Mouse (Mus musculus) cerebellum, adult (tissue): ENCODE measurements around the gene Bag5.
"Not testable (repeated sequence)": the region's sequence is repeated elsewhere in the genome, so short reads cannot be mapped to it uniquely, and the experiment has no call there.

Experiments used
- ATAC-seq: cut with Nextera tagmentation; 2 replicates; pipeline ENCODE4 v1.9.2; 2017; ENCODE audit warnings: mild to moderate bottlenecking, moderate library complexity, mixed read lengths; ENCODE audit not compliant: insufficient number of reproducible peaks, low FRiP score, low TSS enrichment

Gene Bag5

DNA sequence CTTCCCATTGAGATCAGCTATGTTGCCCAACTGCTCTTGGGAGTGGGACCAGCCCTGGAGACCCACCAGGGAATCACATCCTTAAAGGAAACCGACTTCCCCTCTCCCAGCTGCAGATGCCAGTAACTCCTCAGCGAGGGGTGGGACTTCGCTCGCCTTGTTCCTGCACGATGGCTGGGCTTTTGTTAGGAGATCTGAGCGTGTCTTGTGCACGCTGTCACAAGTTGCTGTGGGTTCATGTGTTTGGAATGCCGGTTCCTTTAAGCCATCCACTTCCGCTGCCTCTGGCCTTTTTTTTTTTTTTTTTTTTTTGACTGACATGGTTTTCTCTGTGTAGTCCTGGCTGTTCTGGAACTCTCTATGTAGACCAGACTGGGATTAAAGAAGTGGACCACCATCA is 24.3 kb upstream of the Bag5 start:
- no peak for ATAC-seq

DNA sequence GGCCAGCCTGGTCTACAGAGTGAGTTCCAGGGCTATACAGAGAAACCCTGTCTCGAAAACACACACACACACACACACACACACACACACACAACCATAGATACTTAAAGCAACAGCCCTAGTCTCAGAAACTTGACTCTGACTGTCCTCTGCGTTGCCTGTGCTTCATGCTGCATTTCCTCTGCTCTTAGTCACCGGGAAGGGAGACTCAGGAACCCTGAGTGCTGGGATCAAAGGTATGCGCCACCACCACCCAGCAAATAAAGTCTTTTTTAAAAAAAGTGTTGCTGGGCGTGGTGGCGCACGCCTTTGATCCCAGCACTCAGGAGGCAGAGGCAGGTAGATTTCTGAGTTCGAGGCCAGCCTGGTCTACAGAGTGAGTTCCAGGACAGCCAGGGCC is 23.6 kb upstream of the Bag5 start:
- ATAC-seq, result not testable (repeated sequence)

DNA sequence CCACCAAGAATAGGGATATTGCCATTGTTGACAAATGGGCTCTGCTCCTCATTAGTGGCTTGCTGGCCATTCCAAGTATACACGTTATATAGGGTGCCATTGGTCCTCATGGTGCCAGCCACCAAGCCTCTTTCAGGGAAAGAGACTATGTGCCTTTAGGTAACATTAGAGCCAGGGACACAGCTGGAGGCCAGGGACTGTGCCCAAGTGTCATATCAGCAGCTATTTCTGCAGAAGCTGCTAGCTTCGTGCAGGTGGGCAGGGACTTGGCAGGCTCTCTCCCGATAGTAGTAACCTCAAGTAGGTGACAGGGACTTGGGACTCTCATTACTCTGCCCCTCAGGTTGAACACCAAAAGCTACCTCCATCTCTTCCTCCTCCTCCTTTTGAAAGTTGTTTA is 21.9 kb upstream of the Bag5 start:
- ATAC-seq, result no peak

DNA sequence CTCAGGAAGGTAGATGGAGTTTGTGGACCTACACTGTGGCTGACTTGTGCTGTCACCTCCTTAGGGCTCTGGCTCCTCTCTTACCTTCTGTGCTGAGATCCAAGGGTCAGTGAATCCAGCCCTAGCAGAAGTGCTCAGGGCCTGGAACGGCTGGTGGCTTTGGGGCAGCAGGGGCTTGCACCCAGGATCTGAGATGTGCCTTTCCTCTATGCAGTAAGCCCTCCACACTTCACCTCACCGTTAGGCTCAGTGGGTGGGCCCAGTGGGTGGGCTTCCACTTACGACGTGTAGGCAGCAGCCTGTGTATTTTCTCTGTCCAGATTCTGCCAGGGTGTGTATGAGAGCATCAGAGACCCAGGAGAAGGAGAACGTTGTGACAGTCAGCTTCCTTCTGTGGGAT is 19.9 kb upstream of the Bag5 start:
- no peak for ATAC-seq

DNA sequence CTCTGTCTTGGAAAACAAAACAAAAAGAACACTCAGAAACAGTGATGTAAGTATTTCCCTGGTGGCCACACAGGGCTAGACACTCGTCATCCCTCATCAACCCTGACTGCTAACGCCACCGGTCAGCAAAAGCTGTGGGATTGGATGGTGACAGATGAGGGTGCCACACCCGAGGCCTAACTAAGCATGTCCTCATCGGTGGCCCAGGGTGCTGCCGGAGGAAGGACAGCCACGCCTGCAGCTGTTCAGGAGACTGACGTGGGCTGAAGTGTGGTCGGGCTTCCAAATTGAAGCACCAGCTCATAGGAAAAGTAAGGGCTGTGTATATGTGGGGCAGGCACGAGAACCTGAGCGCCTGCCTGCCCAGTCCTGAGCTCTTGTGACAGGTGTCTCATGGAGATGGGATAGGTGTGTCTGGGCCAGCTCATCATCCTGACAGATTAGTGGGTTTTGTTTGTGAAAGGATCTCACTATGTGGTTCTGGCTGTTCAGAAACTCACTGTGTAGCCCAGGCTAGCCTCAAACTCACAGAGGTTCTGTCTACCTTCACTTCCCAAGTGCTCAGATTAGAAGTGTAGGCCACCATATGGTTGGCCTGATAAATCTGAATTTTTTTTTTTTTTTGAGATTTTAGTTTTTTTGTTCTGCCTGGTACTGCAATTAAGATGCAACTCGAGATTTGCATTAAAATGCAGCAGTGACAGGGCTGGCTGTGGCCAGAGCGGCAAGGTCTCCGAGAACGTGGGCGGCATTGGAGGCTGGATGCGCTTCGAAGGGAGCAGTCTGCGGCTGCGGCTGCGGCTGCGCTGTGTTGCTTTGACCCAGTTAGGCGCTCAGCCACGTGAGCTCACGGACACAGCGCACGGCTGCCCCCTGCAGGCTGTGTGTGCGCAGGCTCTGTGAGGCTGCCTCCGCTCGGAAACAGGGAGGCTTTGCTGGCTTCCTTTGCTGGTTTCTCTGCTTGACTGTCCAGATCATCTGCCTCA is 19.1 kb upstream of the Bag5 start:
- peak; percentile 89 for ATAC-seq

DNA sequence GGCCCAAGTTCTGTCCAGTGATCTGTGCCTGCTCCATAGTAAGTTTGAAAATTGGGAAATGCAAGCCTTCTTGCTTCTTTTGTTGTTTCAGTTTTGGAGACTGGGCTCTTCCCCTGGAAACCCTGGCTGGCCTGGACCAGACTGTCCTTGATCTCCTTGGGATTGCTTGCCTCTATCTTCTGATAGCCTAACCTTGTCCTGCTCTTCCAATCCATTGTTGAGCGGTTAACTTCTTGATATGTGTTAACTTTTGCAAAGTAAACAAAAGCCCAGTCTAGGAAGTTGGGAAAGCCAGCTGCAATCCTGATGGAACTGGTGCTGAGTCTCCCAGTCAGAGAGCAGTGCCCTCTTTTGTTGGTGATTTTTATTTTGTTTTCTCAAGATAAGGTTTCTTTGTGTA is 14.9 kb upstream of the Bag5 start:
- ATAC-seq, result no peak

DNA sequence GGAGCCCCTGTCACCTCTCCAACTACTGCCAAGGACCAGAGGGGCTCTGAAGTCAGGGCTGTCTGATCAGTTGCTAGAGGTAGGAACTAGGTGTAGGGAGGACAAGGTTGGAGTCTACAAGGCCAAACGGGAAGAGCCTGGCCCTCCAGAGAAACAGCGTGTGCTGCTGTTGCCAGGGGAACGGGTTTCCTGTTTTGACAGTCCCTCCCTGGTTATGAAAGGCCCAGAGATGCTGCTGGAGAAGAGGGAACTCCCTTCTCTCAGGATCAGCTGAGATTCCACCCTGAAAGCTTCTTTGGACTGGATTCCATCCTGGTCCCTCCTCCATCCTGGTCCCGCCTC is 13.0 kb upstream of the Bag5 start:
- ATAC-seq, result no peak

DNA sequence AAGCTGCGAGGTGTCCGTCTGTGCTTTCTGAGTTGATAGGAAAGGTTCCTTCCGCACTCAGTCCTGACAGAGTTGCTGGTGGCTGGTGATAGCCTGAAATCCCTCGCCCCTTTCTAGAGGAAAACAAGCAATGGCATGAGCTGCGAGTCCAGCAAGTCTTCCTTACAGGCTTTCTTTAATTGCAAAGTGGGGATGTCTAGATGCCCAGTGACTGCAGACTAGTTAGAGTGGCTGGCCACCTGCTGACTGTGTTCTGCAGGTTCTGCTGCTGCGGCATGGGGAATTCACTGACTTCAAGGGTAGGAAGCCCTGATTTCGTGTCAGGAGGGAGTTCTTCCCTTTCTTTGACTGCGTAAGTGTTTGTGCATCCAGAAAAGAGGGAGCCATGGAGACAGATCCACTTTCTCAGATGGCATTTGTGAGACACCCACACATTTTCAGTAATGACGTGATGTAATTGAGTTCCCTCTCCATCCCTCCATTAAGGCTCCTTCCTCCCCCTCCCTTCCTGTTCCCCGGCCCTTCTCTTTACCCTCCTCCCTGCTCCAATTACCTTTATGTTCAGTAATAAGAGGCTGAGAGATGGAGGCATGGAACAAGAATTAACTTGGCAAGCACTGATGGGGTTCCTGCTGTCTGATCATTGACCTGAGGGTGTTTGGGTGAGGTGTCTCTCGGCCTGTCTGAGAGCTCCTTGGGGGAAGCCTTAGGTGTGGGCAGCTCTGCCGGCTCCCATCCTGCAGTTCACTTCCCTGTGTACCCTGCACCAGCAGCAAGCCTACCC is 12.5 kb upstream of the Bag5 start:
- ATAC-seq, result no peak

DNA sequence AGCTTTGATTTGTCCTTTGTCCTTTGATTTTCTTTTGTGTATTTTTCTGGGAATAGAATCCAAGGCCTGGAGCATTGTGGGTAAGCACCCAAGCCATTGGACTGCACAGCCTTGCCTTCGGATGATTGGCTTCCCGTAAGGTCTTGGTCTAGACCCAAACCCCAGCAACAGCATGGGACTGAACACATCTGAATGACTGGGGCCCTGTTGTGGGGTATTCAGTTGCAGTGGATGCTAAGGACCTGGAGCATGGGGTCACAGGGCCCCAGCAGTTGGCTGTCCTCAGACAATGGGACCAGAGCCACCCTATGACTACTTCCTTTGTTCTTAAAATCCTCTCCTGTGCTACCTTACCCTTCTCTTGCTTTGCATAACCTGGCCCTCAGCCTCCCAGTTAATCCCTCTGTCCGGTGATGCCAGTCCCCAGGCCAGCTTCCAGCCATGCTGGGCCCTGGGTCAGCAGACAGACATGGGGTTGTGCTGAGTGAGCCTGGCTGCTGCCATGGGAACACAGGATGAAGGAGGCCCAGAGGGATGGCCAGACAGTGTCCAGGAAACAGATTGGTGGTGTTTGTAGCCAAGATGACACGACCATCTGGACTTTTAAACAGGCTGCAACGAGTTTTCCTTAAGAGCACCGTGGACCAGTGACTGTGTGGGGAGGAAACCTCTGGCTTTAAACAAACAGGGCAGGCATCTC is 11.7 kb upstream of the Bag5 start:
- peak; percentile 94 for ATAC-seq

DNA sequence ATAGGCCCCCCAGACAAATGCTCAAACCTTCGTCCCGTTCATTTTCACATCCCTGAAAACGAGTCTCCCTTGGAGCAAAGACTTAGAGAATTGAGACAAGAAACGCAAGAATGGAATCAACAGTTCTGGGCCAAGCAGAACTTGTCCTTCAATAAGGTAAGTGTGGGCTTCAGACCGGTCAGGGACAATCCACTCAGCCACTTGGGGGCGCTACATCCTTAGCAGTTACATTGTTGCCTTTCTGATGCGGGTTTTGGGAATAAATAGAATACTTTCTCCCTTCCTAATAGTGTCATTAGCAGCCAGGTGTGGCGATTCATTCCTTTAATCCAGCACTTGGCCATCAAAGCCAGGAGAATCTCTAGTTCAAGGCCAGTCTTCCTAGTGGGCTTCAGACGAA is 9.6 kb upstream of the Bag5 start:
- ATAC-seq, result no peak

DNA sequence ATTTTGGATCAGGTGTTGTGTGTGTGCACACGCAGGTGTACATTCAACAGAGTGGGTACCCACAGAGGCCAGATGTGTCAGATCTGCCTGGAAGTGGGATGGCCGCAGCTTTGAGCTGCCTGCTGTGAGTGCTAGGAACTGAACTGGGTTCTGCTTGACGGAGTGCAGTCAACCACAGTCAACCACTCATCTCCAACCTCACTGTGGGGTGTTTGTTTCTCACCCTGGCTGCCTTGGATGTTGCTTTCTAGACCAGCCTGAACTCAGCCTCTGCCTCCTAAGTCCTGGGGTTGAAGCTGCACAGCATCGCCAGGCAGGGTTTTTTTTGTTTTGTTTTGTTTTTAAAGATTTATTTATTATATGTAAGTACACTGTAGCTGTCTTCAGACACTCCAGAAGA is 7.2 kb upstream of the Bag5 start:
- no peak for ATAC-seq

DNA sequence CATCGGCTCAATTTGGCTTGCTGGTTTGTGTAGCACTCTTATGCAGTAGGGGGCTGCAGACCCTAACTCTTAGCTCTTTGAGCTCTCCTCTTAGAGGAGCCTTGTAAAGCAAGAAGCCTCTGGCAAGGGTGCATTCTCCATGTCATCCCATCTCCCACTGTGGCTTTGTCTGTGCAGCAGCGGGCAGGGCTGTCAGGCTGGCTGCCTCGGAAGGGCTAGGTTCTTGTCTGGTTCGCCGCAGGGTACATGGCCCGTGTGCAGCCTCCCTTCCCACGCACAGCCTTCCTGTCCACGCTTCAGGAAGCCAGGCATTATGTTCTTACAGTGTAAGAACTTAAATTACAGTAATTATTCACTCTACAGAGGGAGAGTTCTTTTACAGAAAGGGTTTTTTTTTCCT is 5.6 kb upstream of the Bag5 start:
- ATAC-seq, result peak; percentile 79; the same call in 1 of the 2 replicates

DNA sequence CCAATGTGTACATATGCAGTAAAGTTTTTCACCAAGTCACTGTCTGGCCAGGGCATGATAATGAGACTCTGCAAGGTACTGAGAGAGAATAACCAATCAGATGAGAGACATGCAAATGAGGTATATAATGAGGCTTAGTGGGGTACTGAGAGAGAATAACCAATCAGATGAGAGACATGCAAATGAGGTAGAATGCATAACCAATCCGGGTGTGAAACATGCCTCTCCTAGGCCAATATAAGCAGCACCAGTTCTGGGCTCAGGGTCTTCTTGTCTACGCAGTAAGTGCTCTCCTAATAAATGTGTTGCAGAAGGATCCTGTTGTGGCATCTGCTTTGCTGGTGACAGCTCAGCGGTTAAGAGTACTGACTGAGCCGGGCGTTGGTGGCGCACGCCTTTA is 3.4 kb upstream of the Bag5 start:
- no peak for ATAC-seq

DNA sequence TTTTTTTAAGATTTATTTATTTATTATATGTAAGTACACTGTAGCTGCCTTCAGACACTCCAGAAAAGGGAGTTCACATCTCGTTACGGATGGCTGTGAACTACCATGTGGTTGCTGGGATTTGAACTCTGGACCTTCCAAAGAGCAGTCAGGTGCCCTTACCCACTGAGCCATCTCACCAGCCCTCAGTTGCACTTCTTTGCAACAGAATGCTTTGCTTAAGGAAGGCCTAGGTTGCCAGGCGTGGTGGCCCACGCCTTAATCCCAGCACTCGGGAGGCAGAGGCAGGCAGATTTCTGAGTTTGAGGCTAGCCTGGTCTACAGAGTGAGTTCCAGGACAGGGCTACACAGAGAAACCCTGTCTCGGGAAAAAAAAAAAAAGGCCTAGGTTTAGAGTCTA is 823 bp upstream of the Bag5 start:
- ATAC-seq, result not testable (repeated sequence)

DNA sequence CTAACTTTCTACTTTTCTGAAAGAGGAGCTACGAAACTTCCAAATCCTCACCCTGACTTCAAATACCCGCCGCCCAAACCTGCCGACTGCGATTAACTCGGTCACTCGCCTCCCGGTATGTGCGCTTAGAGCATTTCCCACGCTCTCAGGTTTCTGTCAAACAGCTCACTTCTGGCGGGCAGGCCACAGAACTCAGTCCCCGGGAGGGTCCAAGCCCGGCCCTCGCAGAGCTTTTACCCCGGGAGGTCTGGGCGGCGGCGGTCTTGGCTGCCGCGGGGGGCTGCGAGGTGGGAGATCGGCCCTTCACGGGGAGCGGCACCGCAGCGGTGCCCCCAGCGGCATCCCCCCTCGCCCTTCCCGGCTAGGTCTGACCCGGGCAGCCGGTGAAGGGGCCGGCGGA is 581 bp downstream of the Bag5 start:
- ATAC-seq, result peak; percentile 33; the same call in 1 of the 2 replicates

DNA sequence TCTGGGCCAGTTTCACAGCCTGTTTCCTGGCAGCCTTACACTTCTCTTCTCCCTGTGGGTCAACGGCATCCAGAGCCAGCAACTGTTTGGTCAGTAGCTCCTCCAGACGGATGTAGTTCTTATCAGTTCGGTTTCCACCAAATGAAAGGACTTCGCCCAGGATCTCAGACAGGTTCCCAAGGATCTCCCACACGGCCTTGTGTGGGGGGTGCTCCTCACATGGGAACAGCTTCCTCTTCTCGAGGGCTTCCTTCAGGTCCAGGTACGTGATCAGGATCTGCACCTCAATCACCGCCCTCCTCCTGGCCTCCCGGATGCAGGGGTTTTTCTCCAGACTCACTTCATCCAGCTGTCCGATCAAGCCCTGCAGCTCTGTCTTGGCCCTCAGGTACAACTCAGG is 3.0 kb downstream of the Bag5 start:
- no peak for ATAC-seq

DNA sequence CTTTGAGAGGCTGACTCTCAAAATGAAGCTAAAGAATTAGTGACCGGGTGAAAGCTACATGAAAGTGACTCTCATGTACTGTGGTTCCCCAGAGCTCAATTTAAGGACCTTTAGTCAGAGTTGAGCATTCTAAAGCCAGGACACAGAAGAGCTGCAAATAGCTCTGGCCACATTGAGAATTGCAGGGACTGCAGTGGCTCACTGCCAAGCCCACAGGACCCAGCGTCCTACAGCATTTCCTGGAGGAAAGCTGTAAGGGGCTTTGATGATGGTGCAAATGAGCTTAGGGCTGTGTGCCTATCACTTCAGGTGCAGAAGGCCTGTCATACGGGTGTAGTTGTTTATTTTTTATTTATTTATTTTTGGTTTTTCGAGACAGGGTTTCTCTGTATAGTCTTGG is 4.9 kb downstream of the Bag5 start:
- no peak for ATAC-seq

DNA sequence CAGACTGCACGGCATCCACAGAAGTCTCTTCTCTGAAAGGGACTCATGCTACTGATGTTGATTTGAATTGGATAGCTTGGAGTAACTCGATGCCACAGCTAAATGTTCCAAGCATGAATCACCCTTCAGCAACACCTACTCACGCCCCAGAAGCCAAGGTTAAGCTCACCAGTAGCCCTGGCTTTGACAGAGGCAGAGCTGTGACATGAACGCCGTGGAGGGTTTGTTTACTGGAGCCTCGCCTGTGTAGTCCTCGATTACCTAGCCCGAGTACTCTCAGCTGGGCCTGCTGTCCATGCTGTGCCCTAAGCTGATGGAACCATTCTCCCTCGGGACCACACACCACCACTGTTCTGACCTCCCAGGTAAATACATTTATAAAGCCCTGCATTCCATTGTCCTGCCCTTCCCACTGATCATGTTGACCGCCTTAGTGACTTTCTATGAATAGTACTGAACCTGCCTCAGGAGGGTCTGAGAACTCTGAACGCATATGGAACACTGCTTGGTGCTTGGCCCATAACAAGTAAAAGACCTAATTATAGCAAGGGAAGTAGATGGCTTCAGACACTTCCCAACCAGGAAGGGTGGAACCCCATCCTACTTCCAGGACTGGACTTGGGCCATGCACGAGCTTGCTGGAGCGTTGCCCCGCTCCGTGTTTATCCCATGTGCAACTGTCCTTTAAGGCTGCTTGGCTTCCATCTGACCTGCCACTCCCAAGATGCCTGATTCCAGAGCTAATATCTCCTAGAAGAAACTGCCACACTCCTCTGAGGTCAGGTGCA is 7.7 kb downstream of the Bag5 start:
- no peak for ATAC-seq

DNA sequence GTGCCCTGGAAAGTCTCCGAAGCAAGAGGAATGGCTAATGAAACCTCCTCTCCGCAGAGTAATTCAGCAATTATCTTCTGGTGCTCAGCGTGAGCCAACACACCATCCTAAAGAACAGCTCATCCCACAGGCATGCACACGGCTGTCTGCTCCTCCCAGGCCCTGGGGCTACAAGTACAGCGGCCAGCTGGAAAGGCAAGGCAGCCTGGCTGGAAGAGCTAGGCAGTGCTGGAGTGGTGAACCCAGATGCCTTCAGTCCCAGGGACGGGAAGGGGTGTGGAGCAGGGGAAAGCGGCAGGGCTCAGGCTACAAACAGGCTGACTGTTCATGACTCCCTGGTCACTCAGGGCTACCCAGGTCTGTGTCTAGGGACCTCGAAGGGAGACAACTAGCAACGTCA is 8.4 kb downstream of the Bag5 start:
- no peak for ATAC-seq

DNA sequence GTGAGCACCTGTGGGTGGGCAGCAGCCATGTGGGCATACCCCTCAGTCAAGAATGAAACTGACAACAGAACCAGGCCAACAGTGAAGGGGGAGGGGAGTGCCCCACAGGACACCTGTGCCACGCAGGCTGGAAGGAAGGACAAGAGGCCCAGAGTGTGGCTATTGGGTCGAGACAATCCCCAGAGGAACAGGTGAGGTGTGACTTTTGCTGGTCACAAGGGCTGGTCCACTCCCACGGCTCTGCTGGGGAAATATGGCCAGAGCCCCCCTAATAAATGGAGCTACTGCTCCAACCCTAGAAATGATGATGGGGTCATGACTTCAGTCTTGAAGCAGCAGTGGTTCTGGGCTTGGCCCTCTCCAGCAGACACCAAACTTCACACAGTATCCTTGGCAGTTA is 9.8 kb downstream of the Bag5 start:
- no peak for ATAC-seq
